Mouse (Mus musculus): Measurements from ENCODE around the gene Gpr171. TPM values are rescaled to one million over a fixed set of nuclear protein-coding genes. Genes with fewer than 3 reads are reported as not detected.

Gpr171 gene
- polyA plus RNA-seq, 1 experiment from 2014 or later = 0.80 TPM

- ATAC-seq (ENCODE audit: insufficient read depth) (no peak), DNase-seq (no peak)
- Histone ChIP-seq H3K4me3 (ENCODE audit: low read depth, low read length) (no peak overlapping the region), H3K27me3 (ENCODE audit: insufficient read depth, low read length) (no peaks in the 10 kb centered on the region), H3K9ac (no peak overlapping the region), H3K36me3 (ENCODE audit: insufficient read depth) (no peaks in the 10 kb centered on the region), H3K9me3 (ENCODE audit: low read depth, low read length) (no peaks in the 10 kb centered on the region), H3K4me1 (ENCODE audit: insufficient read depth) (peaks cover 8% of the 10 kb centered on the region), H3K4me2 (peak overlapping the region; percentile 32), H3K27ac (ENCODE audit: low read depth) (no peak overlapping the region)
- WGBS = 65% methylated on average over 3 of the region's 3 CpGs
- TF ChIP-seq CTCF (IDR thresholded peaks at IDR 0.05; ENCODE audit: low read depth) = no peak
Measured at GRCm38 (mm10) chr3:59129547-59129946, 27.9 kb upstream of the Gpr171 start.

- no peak overlapping the region for H3K4me3 ChIP-seq (ENCODE audit: low read depth, low read length)
- ATAC-seq (ENCODE audit: insufficient read depth) (no peak), DNase-seq (no peak)
- no peak overlapping the region for H3K9ac ChIP-seq
- no peak overlapping the region for H3K4me2 ChIP-seq
- WGBS = 87% methylated on average over 20 of the region's 20 CpGs
- H3K27me3 ChIP-seq (ENCODE audit: insufficient read depth, low read length) = no peaks in the 10 kb centered on the region
- no peaks in the 10 kb centered on the region for H3K9me3 ChIP-seq (ENCODE audit: low read depth, low read length)
- no peaks in the 10 kb centered on the region for H3K36me3 ChIP-seq (ENCODE audit: insufficient read depth)
- no peak for TF ChIP-seq CTCF (IDR thresholded peaks at IDR 0.05; ENCODE audit: low read depth)
- no peak overlapping the region for H3K27ac ChIP-seq (ENCODE audit: low read depth)
- H3K4me1 ChIP-seq (ENCODE audit: insufficient read depth) = peaks cover 8% of the 10 kb centered on the region
Measured at GRCm38 (mm10) chr3:59128681-59129080, 27.1 kb upstream of the Gpr171 start.

- Histone ChIP-seq H3K4me1 (ENCODE audit: insufficient read depth) (peaks cover 14% of the 10 kb centered on the region), H3K27ac (ENCODE audit: low read depth) (peak overlapping the region; percentile 38; the same call in 1 of the 2 replicates), H3K4me3 (ENCODE audit: low read depth, low read length) (no peak overlapping the region), H3K9ac (no peak overlapping the region), H3K4me2 (no peak overlapping the region), H3K9me3 (ENCODE audit: low read depth, low read length) (no peaks in the 10 kb centered on the region), H3K36me3 (ENCODE audit: insufficient read depth) (no peaks in the 10 kb centered on the region), H3K27me3 (ENCODE audit: insufficient read depth, low read length) (no peaks in the 10 kb centered on the region)
- ATAC-seq (ENCODE audit: insufficient read depth) = peak; percentile 35
- WGBS = 19% methylated on average over 7 of the region's 7 CpGs
- DNase-seq = peak; percentile 79
- TF ChIP-seq CTCF (IDR thresholded peaks at IDR 0.05; ENCODE audit: low read depth) = no peak
Measured at GRCm38 (mm10) chr3:59125783-59126555, 24.3 kb upstream of the Gpr171 start.

GRCm38 (mm10) chr3:59125022-59125421, 23.4 kb upstream of the Gpr171 start:
- Histone ChIP-seq H3K27ac (ENCODE audit: low read depth) (no peak overlapping the region), H3K36me3 (ENCODE audit: insufficient read depth) (no peaks in the 10 kb centered on the region), H3K4me2 (no peak overlapping the region), H3K9me3 (ENCODE audit: low read depth, low read length) (no peaks in the 10 kb centered on the region), H3K27me3 (ENCODE audit: insufficient read depth, low read length) (no peaks in the 10 kb centered on the region), H3K4me3 (ENCODE audit: low read depth, low read length) (no peak overlapping the region), H3K9ac (no peak overlapping the region), H3K4me1 (ENCODE audit: insufficient read depth) (peaks cover 15% of the 10 kb centered on the region)
- ATAC-seq (ENCODE audit: insufficient read depth) = no peak; the same call in 1 of the 2 replicates
- DNase-seq = no peak
- 46% methylated on average over 5 of the region's 5 CpGs for WGBS
- no peak for TF ChIP-seq CTCF (IDR thresholded peaks at IDR 0.05; ENCODE audit: low read depth)

- 55% methylated on average over 7 of the region's 7 CpGs for WGBS
- Histone ChIP-seq H3K27ac (ENCODE audit: low read depth) (0 out of 2 replicates have a peak overlapping the region, but pooled peaks have one; percentile 14), H3K4me1 (ENCODE audit: insufficient read depth) (peaks cover 15% of the 10 kb centered on the region), H3K4me3 (ENCODE audit: low read depth, low read length) (no peak overlapping the region), H3K9ac (no peak overlapping the region), H3K4me2 (no peak overlapping the region), H3K9me3 (ENCODE audit: low read depth, low read length) (no peaks in the 10 kb centered on the region), H3K36me3 (ENCODE audit: insufficient read depth) (no peaks in the 10 kb centered on the region), H3K27me3 (ENCODE audit: insufficient read depth, low read length) (no peaks in the 10 kb centered on the region)
- DNase-seq (no peak), ATAC-seq (ENCODE audit: insufficient read depth) (no peak)
- TF ChIP-seq CTCF (IDR thresholded peaks at IDR 0.05; ENCODE audit: low read depth) = no peak
Measured at GRCm38 (mm10) chr3:59121780-59122449, 20.3 kb upstream of the Gpr171 start.

GRCm38 (mm10) chr3:59121067-59121730, 19.6 kb upstream of the Gpr171 start:
- Histone ChIP-seq H3K4me1 (ENCODE audit: insufficient read depth) (peaks cover 15% of the 10 kb centered on the region), H3K27me3 (ENCODE audit: insufficient read depth, low read length) (no peaks in the 10 kb centered on the region), H3K4me2 (peak overlapping the region; percentile 19; the same call in 1 of the 2 replicates), H3K9ac (no peak overlapping the region), H3K27ac (ENCODE audit: low read depth) (peak overlapping the region; percentile 14), H3K4me3 (ENCODE audit: low read depth, low read length) (no peak overlapping the region), H3K36me3 (ENCODE audit: insufficient read depth) (no peaks in the 10 kb centered on the region), H3K9me3 (ENCODE audit: low read depth, low read length) (no peaks in the 10 kb centered on the region)
- ATAC-seq (ENCODE audit: insufficient read depth) (peak; percentile 77), DNase-seq (peak; percentile 45)
- no peak for TF ChIP-seq CTCF (IDR thresholded peaks at IDR 0.05; ENCODE audit: low read depth)
- 26% methylated on average over 7 of the region's 7 CpGs for WGBS

All from lung, embryonic 14.5 days (tissue).